Mouse (Mus musculus): ENCODE measurements around the gene Slk. TPM values are rescaled to one million over a fixed set of nuclear protein-coding genes. Genes with fewer than 3 reads are reported as not detected.

The Slk gene
- polyA plus RNA-seq, 2 experiments from 2014 or later: 15.1 to 16.2 TPM

- no peak for ATAC-seq
Observed at GRCm38 (mm10) chr19:47653173-47653572, 73.7 kb downstream of the Slk start.

DNA sequence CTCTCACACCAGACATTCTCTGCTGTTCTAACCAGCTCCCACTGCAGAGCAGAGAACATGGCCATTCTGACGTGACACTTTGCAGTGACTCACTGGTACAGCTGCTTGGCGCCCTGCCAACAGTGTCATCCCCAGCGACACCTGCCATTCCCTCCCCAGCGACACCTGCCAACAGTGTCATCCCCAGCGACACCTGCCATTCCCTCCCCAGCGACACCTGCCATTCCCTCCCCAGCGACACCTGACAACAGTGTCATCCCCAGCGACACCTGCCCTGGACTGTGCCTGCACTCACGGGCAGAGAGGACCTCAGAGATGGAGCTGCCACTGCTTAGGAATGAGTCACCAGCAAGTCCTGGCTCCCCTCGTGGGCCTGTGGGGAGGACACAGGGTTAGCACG lies 75.4 kb downstream of the Slk start:
- no peak for ATAC-seq

DNA sequence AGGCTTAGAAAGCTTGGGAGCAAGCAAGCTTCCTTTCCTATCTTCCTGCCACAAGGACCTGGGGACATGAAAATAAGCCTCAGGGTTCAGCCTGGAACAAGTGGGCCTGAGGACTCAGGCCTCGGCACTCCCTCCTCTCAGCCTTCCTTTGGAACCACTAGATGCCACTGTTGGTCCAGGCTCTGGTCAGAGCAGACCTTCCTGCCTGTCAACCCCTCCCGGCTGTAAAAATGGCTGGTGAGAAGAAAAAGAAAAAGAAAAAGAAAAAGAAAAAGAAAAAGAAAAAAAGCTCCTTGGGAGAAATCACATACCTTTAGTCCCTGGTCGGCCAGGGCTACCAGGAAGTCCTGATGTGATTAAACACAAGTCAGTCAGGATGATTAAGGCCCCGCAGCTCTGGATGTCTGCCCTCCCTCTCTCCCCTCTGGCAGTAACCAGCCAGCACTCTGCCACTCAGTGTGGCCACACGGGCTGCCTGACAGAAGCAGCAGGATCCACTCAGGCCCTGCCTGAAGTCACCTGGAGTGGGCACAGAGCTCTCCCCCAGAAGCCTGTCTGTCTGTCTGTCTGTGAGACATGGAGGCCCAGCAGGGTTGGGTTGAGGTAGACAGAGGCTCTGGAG lies 79.5 kb downstream of the Slk start:
- ATAC-seq: no peak

GRCm38 (mm10) chr19:47659765-47660408 lies 80.4 kb downstream of the Slk start:
- ATAC-seq: no peak

DNA sequence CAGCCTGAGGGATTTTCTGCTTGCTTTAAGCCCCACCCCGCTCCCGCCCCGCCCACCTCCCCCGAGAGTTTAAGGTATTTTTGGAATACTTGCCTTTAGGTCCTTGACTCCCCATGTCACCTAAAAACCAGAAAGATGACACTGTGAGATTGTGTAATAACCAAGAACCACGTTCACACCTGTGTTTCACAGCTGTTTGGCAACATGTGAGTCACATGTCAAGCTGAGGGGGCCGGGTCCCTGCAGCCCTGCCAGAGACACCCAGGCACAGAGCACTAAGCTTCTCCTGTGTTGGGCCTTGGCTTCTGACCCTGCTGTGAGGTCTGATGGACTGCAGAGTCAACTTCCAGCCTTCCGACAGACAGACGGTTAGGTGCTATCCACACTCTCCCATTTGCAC lies 88.1 kb downstream of the Slk start:
- no peak for ATAC-seq

DNA sequence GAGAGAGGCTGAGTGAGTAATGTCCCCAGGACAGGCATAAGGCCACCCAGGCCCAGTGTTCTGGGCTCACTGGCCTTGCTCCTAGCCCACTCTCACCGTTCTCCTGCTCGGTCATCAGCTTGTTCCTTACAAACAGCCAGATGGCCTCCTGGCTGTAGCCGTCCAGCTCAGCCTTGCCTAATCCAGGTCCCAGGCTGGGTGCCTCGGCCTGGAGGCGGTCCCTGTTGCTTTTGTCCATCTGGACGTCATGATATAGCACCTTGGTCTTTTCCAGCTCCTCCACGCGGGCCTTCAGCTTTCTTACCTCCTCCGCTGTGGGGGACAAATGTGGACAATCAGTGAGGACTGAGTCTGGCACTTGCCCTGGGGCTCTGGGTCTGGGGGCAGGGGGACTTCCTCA lies 88.9 kb downstream of the Slk start:
- ATAC-seq: no peak

GRCm38 (mm10) chr19:47674419-47674818 lies 94.9 kb downstream of the Slk start:
- ATAC-seq: no peak

DNA sequence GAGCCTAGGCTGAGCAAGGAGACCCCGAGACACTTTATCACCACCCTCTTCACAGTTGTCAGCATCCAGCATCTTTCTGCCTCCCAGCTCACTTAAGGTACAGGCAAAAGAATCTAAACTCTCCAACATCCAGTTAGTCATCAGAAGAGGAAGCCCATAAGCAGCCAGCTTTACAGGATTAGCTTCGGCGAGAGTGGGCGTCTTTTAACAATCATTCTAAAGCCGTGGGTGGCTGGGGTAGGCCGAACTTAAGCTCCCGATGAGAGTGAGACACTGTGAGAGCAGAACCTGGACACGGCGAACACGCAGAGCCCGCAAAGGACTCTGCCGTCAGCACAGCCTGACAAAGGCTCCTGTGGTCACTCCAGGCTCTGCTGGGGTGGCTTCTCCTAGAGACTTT lies 99.2 kb downstream of the Slk start:
- no peak for ATAC-seq

GRCm38 (mm10) chr19:47689592-47689991 lies 110.1 kb downstream of the Slk start:
- ATAC-seq: no peak

DNA sequence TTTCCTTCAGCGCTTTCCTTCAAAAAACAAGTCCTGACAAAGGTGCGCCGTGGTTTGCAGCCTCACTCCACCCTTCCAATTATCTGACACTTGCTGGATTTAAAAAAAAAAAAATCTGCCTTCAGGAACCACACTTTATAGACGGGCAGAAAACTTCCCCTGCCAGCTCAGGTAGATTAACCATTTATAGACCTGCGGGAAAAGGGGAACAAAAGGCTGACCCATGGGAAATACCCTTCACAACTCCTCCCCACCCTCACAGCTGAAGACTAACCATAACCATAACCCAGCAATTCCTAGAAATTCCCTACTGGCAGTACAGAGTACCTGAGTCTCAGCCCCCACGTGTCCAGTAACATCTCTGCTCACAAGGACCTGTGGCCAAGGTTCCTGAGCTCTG lies 112.5 kb downstream of the Slk start, which contains the start of gene Col17a1:
Gene Col17a1, minus strand, starts transcription at position 101 of the 400 bp plus-strand sequence.
- no peak for ATAC-seq

Other genes starting within 250 kb of the Slk start
- gene Sh3pxd2a, start 115.3 kb upstream of the Slk start, polyA plus RNA-seq (2017; shearing (Covaris generic)): under 1 TPM; 0.60 to 0.79 TPM
- 10 to 100 TPM; 29.5 to 38.1 TPM for gene Stn1, start 42.2 kb upstream of the Slk start, polyA plus RNA-seq (2017; shearing (Covaris generic))
- not detected for gene Col17a1, start 112.4 kb downstream of the Slk start, polyA plus RNA-seq (2017; shearing (Covaris generic))
- 100 to 1,000 TPM; 132 to 161 TPM for gene Sfr1, start 152.0 kb downstream of the Slk start, polyA plus RNA-seq (2017; shearing (Covaris generic))